8 mouse cellular contexts compared by ENCODE assay signal in genomic region chr9:107935790-107936214, GRCm38 (mm10). TPM values are rescaled to one million over a fixed set of nuclear protein-coding genes. Genes with fewer than 3 reads are reported as not detected.
DNase-seq lines count a peak whose midpoint lies in the region; ATAC-seq and TF ChIP-seq lines count a peak whose summit lies in the region.

No protein-coding gene starts in this region.

- H3K9me3 ChIP-seq in lung, embryonic 15.5 days = no peaks in the 10 kb centered on the region

- no peak for TF ChIP-seq CTCF in lung, adult 2 months (IDR thresholded peaks at IDR 0.05; ENCODE audit: insufficient read depth, low read length)

- H3K36me3 ChIP-seq in lung, embryonic 15.5 days = no peaks in the 10 kb centered on the region

- H3K27me3 ChIP-seq in lung, embryonic 15.5 days = peaks cover 32% of the 10 kb centered on the region

- WGBS in lung, embryonic 15.5 days = 2% methylated on average over 39 of the region's 41 CpGs
- WGBS in lung, adult 2 months = 1% methylated on average over 41 of the region's 41 CpGs

- H3K4me1 ChIP-seq in lung, embryonic 15.5 days = peaks cover 15% of the 10 kb centered on the region
- no peaks in the 10 kb centered on the region for H3K4me1 ChIP-seq in lung, adult 2 months (ENCODE audit: control insufficient read depth, insufficient read depth, low read length)

- DNase-seq in adrenal gland, adult 2 months = peak; percentile 33
- DNase-seq in adrenal gland, adult 8-10 months = no peak
- no peak for DNase-seq in lung, adult 2 months
- DNase-seq in frontal cortex, postnatal 25 days (ENCODE audit: low spot score in 2 of 2) = peak; percentile 35 to 42
- peak; percentile 50 for DNase-seq in left cerebral cortex, postnatal 4 days
- DNase-seq in neural tube, embryonic 10.5 days (ENCODE audit: extremely low spot score, low spot score) = peak; percentile 66
- DNase-seq in thymus, postnatal 4 days = peak; percentile 86

- no peak for TF ChIP-seq POLR2A in lung, adult 2 months (IDR thresholded peaks at IDR 0.05; ENCODE audit: borderline replicate concordance, extremely low read depth, low read depth, low read length)

- H3K4me2 ChIP-seq in lung, embryonic 15.5 days = peak overlapping the region; percentile 96

- H3K4me3 ChIP-seq in lung, embryonic 15.5 days = peak overlapping the region; percentile 42
- H3K4me3 ChIP-seq in lung, adult 2 months (replicated peaks; ENCODE audit: extremely low read depth, low read depth, low read length) = no peak overlapping the region

- peak; percentile 37; the same call in 1 of the 2 replicates for ATAC-seq in lung, embryonic 15.5 days (ENCODE audit: borderline replicate concordance, extremely low read depth, low FRiP score, low TSS enrichment)

- H3K9ac ChIP-seq in lung, embryonic 15.5 days = peak overlapping the region; percentile 49

- intact Hi-C loops in left cerebral cortex, postnatal 4 days (cut with DNase I) = no loop called here

- H3K27ac ChIP-seq in lung, embryonic 15.5 days = no peak overlapping the region

RNA-seq across cellular contexts. Expression of gene Camkv, which starts 0.3 kb away (rescaled TPM):
- total RNA-seq in adrenal gland, adult 2 months (2021) = 1 to 10 TPM; 2.9 to 5.2 TPM
- polyA plus RNA-seq in adrenal gland, adult 2 months (2012; rRNA removed) = 7.8 and 9.5 TPM in 2 replicates
- total RNA-seq in adrenal gland, adult 8-10 months (2022) = 10 to 100 TPM in 2 of 4 experiments, 1 to 10 TPM in 2; 6.4 to 11.1 (median 9.7) TPM
- 2.8 and 3.1 TPM in 2 replicates for polyA plus RNA-seq in lung, embryonic 15.5 days (2015; fragmentation: Nextera tagmentation; extraction: Ambion mirVana)
- polyA plus RNA-seq in lung, adult 2 months (2012; rRNA removed) = 0.06 and 0.09 TPM in 2 replicates
- total RNA-seq in left cerebral cortex, postnatal 4 days (2021) = 100 to 1,000 TPM; 333 to 354 TPM

RNA-seq across cellular contexts. Expression of gene Actl11, which starts 7.5 kb away (rescaled TPM):
- not detected for total RNA-seq in adrenal gland, adult 2 months (2021)
- not detected in 2 replicates for polyA plus RNA-seq in adrenal gland, adult 2 months (2012; rRNA removed)
- not detected for total RNA-seq in adrenal gland, adult 8-10 months (2022)
- not detected in 2 replicates for polyA plus RNA-seq in lung, embryonic 15.5 days (2015; fragmentation: Nextera tagmentation; extraction: Ambion mirVana)
- not detected in 2 replicates for polyA plus RNA-seq in lung, adult 2 months (2012; rRNA removed)
- total RNA-seq in left cerebral cortex, postnatal 4 days (2021) = not detected

RNA-seq across cellular contexts. Expression of gene Traip, which starts 14.1 kb away (rescaled TPM):
- total RNA-seq in adrenal gland, adult 2 months (2021) = 1 to 10 TPM; 2.1 to 2.5 TPM
- polyA plus RNA-seq in adrenal gland, adult 2 months (2012; rRNA removed) = 0.61 and 0.72 TPM in 2 replicates
- total RNA-seq in adrenal gland, adult 8-10 months (2022) = 1 to 10 TPM; 2.2 to 7.0 (median 4.2) TPM
- 26.8 and 31.5 TPM in 2 replicates for polyA plus RNA-seq in lung, embryonic 15.5 days (2015; fragmentation: Nextera tagmentation; extraction: Ambion mirVana)
- polyA plus RNA-seq in lung, adult 2 months (2012; rRNA removed) = 0.79 and 0.93 TPM in 2 replicates
- 10 to 100 TPM; 21.2 to 21.3 TPM for total RNA-seq in left cerebral cortex, postnatal 4 days (2021)

RNA-seq across cellular contexts. Expression of gene Mst1r, which starts 29.1 kb away (rescaled TPM):
- 1 to 10 TPM; 7.4 to 8.1 TPM for total RNA-seq in adrenal gland, adult 2 months (2021)
- polyA plus RNA-seq in adrenal gland, adult 2 months (2012; rRNA removed) = 34.0 and 41.0 TPM in 2 replicates
- total RNA-seq in adrenal gland, adult 8-10 months (2022) = 10 to 100 TPM; 10.3 to 28.6 (median 17.9) TPM
- 4.4 TPM in 2 replicates for polyA plus RNA-seq in lung, embryonic 15.5 days (2015; fragmentation: Nextera tagmentation; extraction: Ambion mirVana)
- polyA plus RNA-seq in lung, adult 2 months (2012; rRNA removed) = 17.8 and 27.4 TPM in 2 replicates
- 1 to 10 TPM; 2.2 to 3.6 TPM for total RNA-seq in left cerebral cortex, postnatal 4 days (2021)

RNA-seq across cellular contexts. Expression of gene Uba7, which starts 39.5 kb away (rescaled TPM):
- 10 to 100 TPM; 10.6 to 22.1 TPM for total RNA-seq in adrenal gland, adult 2 months (2021)
- 35.4 and 39.9 TPM in 2 replicates for polyA plus RNA-seq in adrenal gland, adult 2 months (2012; rRNA removed)
- total RNA-seq in adrenal gland, adult 8-10 months (2022) = 10 to 100 TPM; 17.4 to 48.9 (median 25.9) TPM
- polyA plus RNA-seq in lung, embryonic 15.5 days (2015; fragmentation: Nextera tagmentation; extraction: Ambion mirVana) = 22.3 and 22.8 TPM in 2 replicates
- polyA plus RNA-seq in lung, adult 2 months (2012; rRNA removed) = 94.0 and 124 TPM in 2 replicates
- total RNA-seq in left cerebral cortex, postnatal 4 days (2021) = 1 to 10 TPM; 2.1 to 3.5 TPM

Comparison
In these comparisons a context has a peak if more than half of its experiments do, and no peak if none do; other contexts are left out.
1. DNase-seq: peak in adrenal gland, adult 2 months (single experiment), frontal cortex, postnatal 25 days (2 of 2), left cerebral cortex, postnatal 4 days (single experiment), neural tube, embryonic 10.5 days (single experiment) and thymus, postnatal 4 days (single experiment); none in adrenal gland, adult 8-10 months (single experiment) and lung, adult 2 months (single experiment).
2. RNA of gene Camkv, which starts 0.3 kb away (total RNA-seq): 333 to 354 TPM in left cerebral cortex, postnatal 4 days; 6.4 to 11.1 TPM in adrenal gland, adult 8-10 months and 2.9 to 5.2 TPM in adrenal gland, adult 2 months; every median in the first group is over 10 times any median in the second.